Mouse (Mus musculus): Measurements from ENCODE around the gene Specc1l.
A peak's percentile ranks its signal among the peaks of the same experiment; 100 is the strongest.

Gene Specc1l

DNA sequence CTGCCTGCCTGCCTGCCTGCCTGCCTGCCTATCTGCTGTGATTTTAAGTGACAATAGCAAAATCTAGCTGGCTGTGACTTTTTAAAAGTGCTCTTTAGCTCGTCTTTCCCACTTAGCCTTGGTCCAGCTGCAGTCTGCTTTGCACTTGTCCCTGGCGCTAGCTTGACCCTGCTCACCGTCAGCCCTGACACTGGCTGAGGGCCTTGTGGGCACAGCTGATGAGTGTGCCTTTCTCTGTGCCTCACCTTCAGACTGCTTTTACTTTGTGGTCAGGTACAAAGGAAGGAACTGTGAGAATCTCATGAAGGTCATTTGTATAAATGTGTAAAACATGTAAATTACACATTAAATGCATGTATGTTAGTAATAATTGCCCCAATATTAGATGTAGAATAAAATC is 12.3 kb downstream of the Specc1l start:
- peak; percentile 43 for DNase-seq (ENCODE audit: low read depth, low spot score)

- DNase-seq (ENCODE audit: low read depth, low spot score) = peak; percentile 37
Measured at GRCm38 (mm10) chr10:75224630-75225029, 12.8 kb downstream of the Specc1l start.

GRCm38 (mm10) chr10:75227381-75227780 is 15.5 kb downstream of the Specc1l start:
- no peak for DNase-seq (ENCODE audit: low read depth, low spot score)

GRCm38 (mm10) chr10:75230572-75230971 is 18.7 kb downstream of the Specc1l start:
- no peak for DNase-seq (ENCODE audit: low read depth, low spot score)

DNA sequence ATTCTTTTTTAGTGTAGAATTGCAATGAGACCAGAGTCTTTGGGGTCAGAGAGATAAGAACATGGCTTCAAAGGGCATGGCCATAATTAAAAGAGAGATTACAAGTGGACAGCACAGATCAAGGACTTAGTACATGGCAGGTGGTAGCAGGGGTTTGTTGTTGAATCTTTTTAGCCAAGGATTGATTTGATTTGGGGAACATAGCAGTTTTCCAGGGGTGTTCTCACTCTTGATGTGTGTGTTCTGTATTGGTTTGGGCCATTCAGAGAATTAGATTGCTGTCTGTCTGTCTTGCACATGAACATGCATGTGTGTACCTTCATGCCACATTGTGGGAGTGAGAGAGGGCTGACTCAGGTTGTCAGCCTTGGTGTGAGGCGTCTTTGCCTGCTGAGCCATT is 20.0 kb downstream of the Specc1l start:
- DNase-seq (ENCODE audit: low read depth, low spot score) = no peak

DNA sequence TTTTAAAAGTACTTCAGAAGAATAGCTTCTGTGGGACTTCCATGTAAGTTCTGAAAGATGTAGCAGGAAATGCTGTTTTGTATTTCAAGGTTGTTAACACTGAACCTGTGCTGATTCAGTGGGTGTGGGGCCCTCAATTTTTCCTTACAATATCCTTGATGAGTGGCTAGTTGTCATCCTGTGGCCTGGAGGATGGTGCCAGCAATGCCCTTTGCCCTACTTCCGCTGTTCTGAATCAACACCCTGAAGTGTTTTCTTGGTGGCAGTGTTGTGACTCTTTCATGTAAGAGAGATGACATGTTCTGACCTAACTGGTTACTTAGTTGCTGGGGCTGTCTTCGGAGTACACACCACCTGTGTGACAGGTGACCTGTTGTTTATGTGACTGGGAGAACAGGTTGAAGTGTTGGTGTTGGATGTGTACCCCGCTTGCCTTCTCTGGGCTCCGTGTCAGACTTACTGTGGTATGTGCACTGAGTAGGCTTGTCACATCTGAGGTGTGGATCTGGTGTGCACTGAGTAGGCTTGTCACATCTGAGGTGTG is 20.8 kb downstream of the Specc1l start:
- no peak for DNase-seq (ENCODE audit: low read depth, low spot score)

DNA sequence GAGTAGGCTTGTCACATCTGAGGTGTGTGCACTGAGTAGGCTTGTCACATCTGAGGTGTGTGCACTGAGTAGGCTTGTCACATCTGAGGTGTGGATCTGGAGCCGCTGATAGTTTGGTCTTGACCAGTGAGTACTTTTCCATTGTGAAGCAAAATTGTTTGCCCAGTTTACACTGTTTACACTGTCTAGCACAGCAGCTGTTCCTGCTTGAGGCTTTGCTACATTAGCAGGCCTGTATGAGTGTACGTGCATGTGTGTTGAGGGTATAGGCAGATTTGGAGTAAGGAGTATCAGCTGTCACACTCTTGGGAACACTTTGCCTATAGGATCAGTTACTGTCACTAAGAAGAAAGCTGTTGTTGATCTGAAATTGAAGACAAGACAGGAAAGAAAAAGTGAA is 21.6 kb downstream of the Specc1l start:
- DNase-seq (ENCODE audit: low read depth, low spot score) = no peak

DNA sequence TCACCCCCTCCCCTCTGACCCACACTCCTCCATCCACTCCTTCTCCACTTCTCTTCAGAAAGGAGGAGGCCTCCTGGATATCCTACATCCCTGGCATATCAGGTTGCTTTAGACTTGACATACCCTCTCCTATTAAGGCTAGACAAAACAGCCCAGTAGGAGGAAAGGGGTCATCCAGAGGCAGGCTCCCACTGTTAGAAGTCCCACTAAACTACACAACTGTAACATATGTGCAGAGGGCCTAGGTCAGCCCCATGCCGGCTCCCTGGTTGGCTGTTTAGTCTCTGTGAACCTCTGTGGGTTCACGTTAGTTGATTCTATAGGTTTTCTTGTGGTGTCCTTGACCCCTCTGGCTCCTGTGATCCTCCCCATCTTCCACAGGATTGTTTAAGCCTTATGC is 23.9 kb downstream of the Specc1l start:
- DNase-seq (ENCODE audit: low read depth, low spot score) = no peak

DNA sequence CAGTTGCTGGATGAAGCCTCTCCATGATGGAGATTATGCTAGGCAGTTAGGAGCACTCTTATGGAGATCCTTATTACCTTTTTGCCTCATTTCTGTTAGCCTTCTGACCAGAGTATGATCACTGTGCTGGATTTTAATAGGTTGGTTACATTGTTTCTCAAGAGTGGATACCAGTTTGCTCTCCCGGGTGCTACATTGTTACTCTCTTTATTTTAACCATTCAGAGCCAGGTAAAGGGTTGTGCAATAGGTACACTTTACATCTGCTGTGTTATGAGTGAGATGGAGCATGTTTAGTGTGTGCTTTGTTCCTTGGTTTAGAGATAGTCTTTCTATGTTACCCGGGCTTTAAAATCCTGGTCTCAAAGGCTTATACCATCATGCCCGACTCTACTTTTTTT is 24.3 kb downstream of the Specc1l start:
- no peak for DNase-seq (ENCODE audit: low read depth, low spot score)

DNA sequence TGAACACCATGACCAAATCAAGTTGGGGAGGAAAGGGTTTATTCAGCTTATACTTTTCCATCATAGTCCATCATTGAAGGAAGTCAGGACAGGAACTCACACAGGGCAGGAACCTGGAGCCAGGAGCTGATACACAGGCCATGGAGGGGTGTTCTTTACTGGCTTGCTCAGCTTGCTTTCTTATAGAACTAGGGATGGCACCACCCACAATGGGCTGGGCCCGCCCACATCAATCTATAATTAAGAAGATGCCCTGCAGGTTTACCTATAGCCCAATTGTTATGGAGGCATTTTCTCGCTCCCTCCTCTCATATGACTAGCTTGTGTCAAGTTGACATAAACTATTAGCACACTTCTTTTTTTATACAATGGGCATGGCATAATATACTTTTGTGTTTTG is 25.3 kb downstream of the Specc1l start:
- no peak for DNase-seq (ENCODE audit: low read depth, low spot score)

DNA sequence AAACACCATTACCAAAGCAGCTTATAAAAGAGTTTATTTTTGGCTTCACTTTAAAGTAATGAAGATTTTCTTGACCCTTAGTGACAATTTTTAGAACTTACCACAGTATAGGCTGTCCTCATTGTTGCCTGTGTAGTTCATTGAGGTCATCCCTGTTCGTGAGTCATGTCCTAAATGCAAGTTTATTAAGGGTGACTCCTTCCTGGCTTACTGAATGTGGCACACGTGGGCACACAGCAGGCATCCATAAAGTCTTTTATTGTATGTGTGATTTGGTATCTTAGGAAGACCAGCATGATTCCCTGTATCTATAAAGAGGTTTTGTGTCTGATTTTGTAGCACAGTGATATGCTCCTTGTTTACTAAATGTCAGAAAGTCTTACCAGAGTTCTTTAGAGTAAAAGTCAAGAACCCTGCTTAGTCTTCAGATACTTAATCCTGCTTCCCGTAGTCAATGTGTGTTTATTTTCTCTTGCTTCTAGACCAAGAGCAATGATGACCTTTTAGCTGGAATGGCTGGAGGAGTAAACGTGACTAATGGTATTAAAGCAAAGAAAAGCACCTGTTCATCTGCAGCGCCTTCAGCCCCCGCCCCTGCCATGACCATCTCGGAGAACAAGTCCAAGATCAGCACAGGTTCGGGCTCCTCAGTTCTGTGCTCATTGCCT is 28.8 kb downstream of the Specc1l start:
- no peak for DNase-seq (ENCODE audit: low read depth, low spot score)

DNA sequence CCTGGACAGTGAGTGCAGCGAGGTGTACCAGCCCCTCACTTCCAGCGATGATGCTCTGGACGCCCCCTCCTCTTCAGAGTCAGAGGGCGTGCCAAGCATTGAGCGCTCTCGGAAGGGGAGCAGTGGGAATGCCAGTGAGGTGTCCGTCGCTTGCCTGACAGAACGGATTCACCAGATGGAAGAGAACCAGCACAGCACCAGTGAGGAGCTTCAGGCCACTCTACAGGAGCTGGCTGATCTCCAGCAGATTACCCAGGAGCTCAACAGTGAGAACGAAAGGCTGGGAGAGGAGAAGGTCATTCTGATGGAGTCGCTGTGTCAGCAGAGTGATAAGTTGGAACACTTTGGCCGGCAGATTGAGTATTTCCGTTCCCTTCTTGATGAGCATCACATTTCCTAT is 33.9 kb downstream of the Specc1l start:
- DNase-seq (ENCODE audit: low read depth, low spot score) = no peak

DNA sequence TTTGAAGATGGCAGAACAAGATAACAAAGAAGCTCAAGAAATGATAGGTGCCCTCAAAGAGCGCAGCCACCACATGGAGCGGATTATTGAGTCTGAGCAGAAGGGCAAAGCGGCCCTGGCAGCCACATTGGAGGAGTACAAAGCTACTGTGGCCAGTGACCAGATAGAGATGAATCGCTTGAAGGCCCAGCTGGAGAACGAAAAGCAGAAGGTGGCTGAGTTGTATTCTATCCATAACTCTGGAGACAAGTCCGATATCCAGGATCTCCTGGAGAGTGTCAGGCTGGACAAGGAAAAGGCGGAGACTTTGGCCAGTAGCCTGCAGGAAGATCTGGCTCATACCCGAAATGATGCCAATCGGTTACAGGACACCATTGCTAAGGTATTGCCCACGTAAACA is 34.5 kb downstream of the Specc1l start:
- no peak for DNase-seq (ENCODE audit: low read depth, low spot score)

DNA sequence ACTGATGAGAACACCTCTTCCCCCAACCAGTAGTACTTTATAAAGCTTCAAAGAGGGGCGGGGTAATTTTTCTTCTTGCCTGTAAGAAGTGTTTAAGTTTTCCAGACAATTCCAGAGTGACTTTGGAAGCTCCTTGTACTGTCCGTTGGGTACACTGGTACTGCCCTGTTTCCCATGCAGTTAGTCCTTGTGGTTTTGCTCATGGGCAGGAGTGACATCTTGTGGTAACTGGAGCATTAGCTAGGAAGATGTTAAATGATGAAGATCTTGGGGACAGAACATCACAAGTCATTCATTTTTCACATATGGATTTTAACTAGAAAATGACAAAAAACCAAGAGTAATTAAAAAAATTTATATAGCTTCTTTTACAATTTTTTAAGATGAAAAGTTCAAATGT is 39.1 kb downstream of the Specc1l start:
- DNase-seq (ENCODE audit: low read depth, low spot score) = peak; percentile 9

- DNase-seq (ENCODE audit: low read depth, low spot score) = no peak
Measured at GRCm38 (mm10) chr10:75252301-75253022, 40.6 kb downstream of the Specc1l start.

GRCm38 (mm10) chr10:75255091-75255490 is 43.2 kb downstream of the Specc1l start:
- peak; percentile 48 for DNase-seq (ENCODE audit: low read depth, low spot score)

DNA sequence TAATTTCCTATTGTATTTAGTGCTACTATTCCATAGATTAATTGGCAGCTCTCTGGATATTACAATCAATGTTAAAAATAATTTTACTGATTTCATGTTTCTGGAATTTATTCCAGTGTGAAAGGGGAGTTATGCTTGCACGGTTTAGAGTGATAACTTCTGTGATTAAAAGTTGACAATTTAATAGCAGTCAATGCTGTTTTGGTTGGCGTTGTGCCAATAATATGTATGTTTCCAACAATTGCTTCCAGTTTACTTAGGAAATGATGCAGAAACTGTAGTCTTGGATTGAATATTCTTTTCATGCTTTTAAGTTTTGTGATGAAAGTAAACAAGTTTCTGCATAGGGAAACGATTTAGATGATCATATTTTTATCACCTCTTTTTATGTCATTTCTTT is 45.5 kb downstream of the Specc1l start:
- DNase-seq (ENCODE audit: low read depth, low spot score) = no peak

GRCm38 (mm10) chr10:75258241-75258640 is 46.4 kb downstream of the Specc1l start:
- DNase-seq (ENCODE audit: low read depth, low spot score) = peak; percentile 48

DNA sequence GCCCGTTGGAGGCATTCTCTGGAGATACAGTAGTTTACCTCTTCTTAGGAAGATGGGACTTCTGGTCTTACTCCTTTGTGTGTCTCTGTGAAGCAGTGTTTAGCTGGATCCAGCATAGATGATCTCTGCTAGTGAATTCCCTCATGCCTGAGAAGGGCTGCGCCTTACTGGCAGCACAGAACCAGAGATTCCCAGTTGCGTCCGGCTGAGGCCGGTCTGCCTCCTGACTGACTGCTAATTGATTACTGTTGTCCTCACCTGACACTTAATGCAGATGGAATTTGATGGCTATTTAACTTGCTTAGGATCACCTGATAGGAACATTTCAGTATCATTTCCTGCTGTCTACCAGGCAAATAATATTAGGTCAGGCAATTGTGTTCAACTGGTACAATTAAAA is 49.4 kb downstream of the Specc1l start:
- DNase-seq (ENCODE audit: low read depth, low spot score) = no peak

- no peak for DNase-seq (ENCODE audit: low read depth, low spot score)
Measured at GRCm38 (mm10) chr10:75264993-75265555, 53.2 kb downstream of the Specc1l start.

DNA sequence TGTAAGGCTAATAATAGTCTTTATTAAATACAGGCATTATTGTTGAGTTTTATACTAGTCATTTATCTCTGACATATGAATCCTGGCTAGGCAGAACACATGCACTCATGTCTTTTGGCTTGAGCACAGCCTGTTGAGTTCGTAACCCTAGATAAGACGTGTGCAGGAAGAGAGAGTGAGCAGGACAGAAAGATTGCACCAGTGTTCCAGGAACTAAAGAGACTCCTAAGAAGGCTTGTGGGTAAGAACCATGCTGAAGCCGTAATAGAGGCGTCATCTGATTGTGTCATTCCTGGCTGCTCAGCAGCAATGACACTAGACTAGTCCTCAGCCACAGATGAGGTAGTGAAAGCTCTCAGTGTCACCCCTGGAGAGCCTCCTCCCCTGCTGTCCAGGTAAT is 61.1 kb downstream of the Specc1l start:
- no peak for DNase-seq (ENCODE audit: low read depth, low spot score)

GRCm38 (mm10) chr10:75276427-75277013 is 64.6 kb downstream of the Specc1l start:
- DNase-seq (ENCODE audit: low read depth, low spot score) = no peak
